Mouse (Mus musculus) bone marrow, adult 2 months (tissue): Measurements from ENCODE around the gene Zfp207.

ENCODE experiments used
- CTCF ChIP-seq: fragments of 200-500 bp; IDR thresholded peaks from 2 replicates; pipeline ENCODE4 v1.5.1; 2011; ENCODE audit warnings: low read length, control low read depth; ENCODE audit not compliant: control insufficient read depth, insufficient read depth
- POLR2A ChIP-seq: fragments of 200-500 bp; IDR thresholded peaks from 2 replicates; pipeline ENCODE4 v1.6.1; 2011; ENCODE audit warnings: low read depth, mild to moderate bottlenecking, control low read depth, low read length, borderline replicate concordance; ENCODE audit not compliant: control insufficient read depth

DNA sequence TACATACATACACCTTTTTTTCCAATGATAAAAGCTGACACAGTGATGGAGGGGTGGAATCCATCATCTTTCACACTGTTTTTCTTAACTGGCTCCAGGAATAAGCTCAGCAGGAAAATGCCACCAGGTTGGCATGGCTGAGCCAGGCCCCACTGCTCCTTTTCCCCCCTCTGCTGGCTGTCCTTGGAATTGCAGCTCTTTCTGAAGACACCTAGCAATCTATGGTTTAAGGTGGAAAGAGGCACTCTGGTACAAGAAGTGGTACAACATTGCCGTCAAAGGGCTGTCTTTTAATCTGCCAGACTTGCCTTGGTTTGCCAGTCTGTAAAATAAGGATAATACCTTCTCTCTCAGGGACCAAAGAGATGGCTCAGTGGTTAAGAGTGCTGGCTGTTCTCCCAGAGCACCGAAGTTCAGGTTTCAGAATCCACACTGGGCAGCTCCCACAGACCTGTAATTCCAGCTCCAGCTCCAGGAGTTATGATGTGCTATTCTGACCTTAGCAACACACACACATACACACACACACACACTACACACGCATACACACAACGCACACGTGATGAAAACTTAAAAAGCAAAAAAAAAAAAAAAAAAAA lies 31.1 kb upstream of the Zfp207 start:
- TF ChIP-seq CTCF (peak; percentile 87), POLR2A (no peak)
